Mouse (Mus musculus): Measurements from ENCODE around the gene Igf2r.

GRCm38 (mm10) chr17:12799368-12800275 is 30.2 kb upstream of the Igf2r start:
- no peak for TF ChIP-seq POLR2A (IDR thresholded peaks at IDR 0.05; ENCODE audit: borderline replicate concordance, control insufficient read depth, low read depth, low read length)
- no peak for TF ChIP-seq CTCF (IDR thresholded peaks at IDR 0.05; ENCODE audit: control insufficient read depth, insufficient read depth, low read length)

Data from bone marrow, adult 2 months (tissue).